Mouse (Mus musculus) C2C12 (cell line): ENCODE measurements around the gene Egflam. TPM values are rescaled to one million over a fixed set of nuclear protein-coding genes. Genes with fewer than 3 reads are reported as not detected.

Source experiments
- H3K27me3 ChIP-seq: one replicate; pipeline ENCODE4 v1.6.1; 2011; ENCODE audit not compliant: control insufficient read depth, insufficient read depth, insufficient read length
- H3K36me3 ChIP-seq: one replicate; pipeline ENCODE4 v1.6.1; 2011; ENCODE audit not compliant: control insufficient read depth, insufficient read depth
- H3K4me3 ChIP-seq: one replicate; pipeline ENCODE4 v1.5.1; 2011; ENCODE audit warnings: mild to moderate bottlenecking, control low read depth; ENCODE audit not compliant: poor library complexity, insufficient read depth, severe bottlenecking
- H3K79me2 ChIP-seq: one replicate; pipeline ENCODE4 v1.6.1; 2011; ENCODE audit not compliant: control insufficient read depth, insufficient read depth
- H3K79me3 ChIP-seq: one replicate; pipeline ENCODE4 v1.6.1; 2011; ENCODE audit warnings: low read depth, control low read depth
- H3ac ChIP-seq: one replicate; pipeline ENCODE3; 2011; ENCODE audit warnings: low read depth; ENCODE audit not compliant: control insufficient read depth, insufficient read length
- CEBPB ChIP-seq: IDR thresholded peaks from one replicate; pipeline ENCODE4 v1.6.1; 2011; ENCODE audit warnings: low read depth, mild to moderate bottlenecking, control low read depth, moderate library complexity
- CTCF ChIP-seq: IDR thresholded peaks from one replicate; pipeline ENCODE4 v1.5.1; 2011; ENCODE audit not compliant: control insufficient read depth, insufficient read depth, insufficient read length
- FOSL1 ChIP-seq: IDR thresholded peaks from one replicate; pipeline ENCODE4 v1.8.0; 2011; ENCODE audit warnings: mild to moderate bottlenecking, low read length; ENCODE audit not compliant: poor library complexity, insufficient read depth, severe bottlenecking
- MAX ChIP-seq: IDR thresholded peaks from one replicate; pipeline ENCODE4 v1.6.1; 2011; ENCODE audit warnings: mild to moderate bottlenecking, control low read depth
- MYOD1 ChIP-seq: IDR thresholded peaks from one replicate; pipeline ENCODE4 v1.6.1; 2011; ENCODE audit warnings: low read depth; ENCODE audit not compliant: control insufficient read depth, insufficient read length
- MYOG ChIP-seq: IDR thresholded peaks from one replicate; pipeline ENCODE4 v1.6.1; 2011; ENCODE audit not compliant: control insufficient read depth, insufficient read length; ENCODE audit errors: extremely low read depth
- USF1 ChIP-seq: IDR thresholded peaks from one replicate; pipeline ENCODE4 v1.6.1; 2011; ENCODE audit warnings: low read depth, mild to moderate bottlenecking, control low read depth, moderate library complexity
- polyA plus RNA-seq: library from polyadenylated mRNA; unstranded; fragments of >200 nt; fragmentation: generic; extraction: Trizol; gene quantifications from one replicate; pipeline ENCODE4 v1.2.1, GENCODE M21; 2012; ENCODE audit warnings: missing spikeins

Egflam gene
- polyA plus RNA-seq, 1 experiment: 0.11 TPM

GRCm38 (mm10) chr15:7172875-7173274 is 225.3 kb downstream of the Egflam start:
- TF ChIP-seq USF1 (no peak), MAX (no peak), FOSL1 (no peak)
- H3K27me3 ChIP-seq: no peaks in the 10 kb centered on the region
- H3K4me3 ChIP-seq: no peak overlapping the region
- H3K79me3 ChIP-seq: no peaks in the 10 kb centered on the region
- no peak overlapping the region for H3ac ChIP-seq
- H3K79me2 ChIP-seq: no peaks in the 10 kb centered on the region
- peaks cover 5% of the 10 kb centered on the region for H3K36me3 ChIP-seq

DNA sequence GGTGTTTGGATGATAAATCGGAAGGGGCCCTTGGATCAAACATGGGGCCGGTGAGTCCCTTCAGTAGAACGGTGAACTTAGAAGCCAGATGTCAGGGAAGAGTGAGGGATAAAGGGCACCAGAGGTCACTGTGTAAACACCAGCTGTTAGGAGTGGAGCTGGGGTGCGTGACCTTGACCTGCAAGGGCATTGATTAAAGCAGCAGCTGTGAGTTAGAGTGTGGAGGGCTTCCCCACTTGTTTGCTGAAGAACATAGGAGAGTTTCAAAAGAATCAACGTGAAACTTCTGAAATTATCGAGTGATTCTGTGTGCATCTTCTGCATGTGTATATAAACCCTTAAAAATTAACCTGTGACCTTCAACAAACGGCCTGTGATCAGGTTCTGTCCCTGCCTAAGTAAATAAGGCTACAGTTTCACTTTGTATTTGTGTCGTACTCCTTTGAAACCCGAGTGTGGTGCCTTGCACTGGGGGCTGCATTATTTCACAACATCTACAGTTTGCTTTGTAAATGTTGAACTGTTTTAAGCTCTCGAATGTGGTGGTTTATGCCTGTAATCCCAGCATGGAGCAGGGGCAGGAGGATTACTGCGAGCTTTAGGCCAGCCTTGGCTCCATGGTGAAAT is 230.2 kb downstream of the Egflam start:
- Histone ChIP-seq H3K27me3 (no peaks in the 10 kb centered on the region), H3K79me3 (no peaks in the 10 kb centered on the region), H3K79me2 (no peaks in the 10 kb centered on the region), H3K4me3 (no peak overlapping the region), H3ac (no peak overlapping the region), H3K36me3 (peaks cover 10% of the 10 kb centered on the region)
- TF ChIP-seq MAX (no peak), FOSL1 (no peak), CTCF (no peak), MYOG (no peak), MYOD1 (no peak), USF1 (no peak), CEBPB (no peak)

DNA sequence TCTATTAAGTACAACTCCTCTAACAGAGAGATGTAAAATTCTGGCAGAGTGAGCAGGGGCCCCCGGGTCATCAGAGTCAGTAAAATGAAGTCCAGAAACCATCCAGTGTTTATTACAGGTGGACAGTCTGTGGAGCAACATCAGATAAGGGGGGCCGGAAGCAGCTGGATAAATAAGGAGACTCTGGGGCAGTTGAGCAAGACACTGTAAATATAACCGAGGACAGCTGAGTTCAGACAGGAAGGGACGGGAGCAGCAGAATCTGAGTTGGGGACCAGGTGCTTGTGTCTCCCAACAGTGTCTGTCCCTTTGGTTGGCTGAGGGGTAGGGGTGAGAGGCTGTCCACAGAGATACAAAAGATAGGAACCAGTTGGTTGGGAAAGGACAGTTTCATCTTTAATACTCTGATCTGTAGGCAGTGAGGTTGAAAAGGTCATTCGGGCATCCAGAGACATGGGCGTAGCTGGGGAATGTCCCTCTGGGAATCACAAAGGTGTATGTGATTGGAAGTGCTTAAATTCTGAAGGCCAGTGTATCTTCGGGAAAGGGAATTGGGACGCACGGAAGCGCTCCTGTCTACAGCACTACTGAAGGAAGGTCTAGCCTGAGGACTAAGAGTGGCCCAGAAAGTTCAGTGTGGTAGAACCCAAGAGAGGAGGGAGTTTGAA is 230.8 kb downstream of the Egflam start:
- H3K36me3 ChIP-seq: peaks cover 10% of the 10 kb centered on the region
- H3ac ChIP-seq: no peak overlapping the region
- no peaks in the 10 kb centered on the region for H3K27me3 ChIP-seq
- H3K79me2 ChIP-seq: no peaks in the 10 kb centered on the region
- no peak overlapping the region for H3K4me3 ChIP-seq
- no peak for TF ChIP-seq MYOG
- no peak for TF ChIP-seq MYOD1
- TF ChIP-seq CEBPB: no peak
- TF ChIP-seq CTCF: no peak
- TF ChIP-seq MAX: no peak
- no peak for TF ChIP-seq USF1
- TF ChIP-seq FOSL1: no peak
- no peaks in the 10 kb centered on the region for H3K79me3 ChIP-seq

DNA sequence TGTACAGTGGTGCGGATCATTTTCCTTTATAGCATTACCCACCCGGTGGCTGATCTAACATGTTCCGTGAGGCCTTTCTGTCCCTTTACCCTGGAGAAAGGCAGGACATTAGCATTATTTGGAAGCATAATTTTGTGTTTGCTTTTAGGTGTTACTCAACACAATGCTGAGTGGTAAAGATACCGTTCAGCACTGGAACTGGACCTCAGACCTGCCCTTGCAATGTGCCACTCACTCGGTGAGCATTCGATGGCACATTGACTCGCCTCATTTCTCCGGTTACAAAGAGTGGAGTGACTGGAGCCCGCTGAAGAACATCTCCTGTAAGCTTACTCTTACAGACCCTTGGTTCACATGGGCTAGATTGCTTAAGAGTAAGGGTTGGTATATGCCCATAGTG is 231.5 kb downstream of the Egflam start:
- no peaks in the 10 kb centered on the region for H3K27me3 ChIP-seq
- H3K4me3 ChIP-seq: no peak overlapping the region
- no peaks in the 10 kb centered on the region for H3K79me3 ChIP-seq
- H3ac ChIP-seq: no peak overlapping the region
- no peak for TF ChIP-seq FOSL1
- TF ChIP-seq CTCF: no peak
- TF ChIP-seq MAX: no peak
- TF ChIP-seq MYOD1: no peak
- TF ChIP-seq MYOG: no peak
- no peak for TF ChIP-seq USF1
- TF ChIP-seq CEBPB: no peak
- peaks cover 10% of the 10 kb centered on the region for H3K36me3 ChIP-seq
- no peaks in the 10 kb centered on the region for H3K79me2 ChIP-seq

DNA sequence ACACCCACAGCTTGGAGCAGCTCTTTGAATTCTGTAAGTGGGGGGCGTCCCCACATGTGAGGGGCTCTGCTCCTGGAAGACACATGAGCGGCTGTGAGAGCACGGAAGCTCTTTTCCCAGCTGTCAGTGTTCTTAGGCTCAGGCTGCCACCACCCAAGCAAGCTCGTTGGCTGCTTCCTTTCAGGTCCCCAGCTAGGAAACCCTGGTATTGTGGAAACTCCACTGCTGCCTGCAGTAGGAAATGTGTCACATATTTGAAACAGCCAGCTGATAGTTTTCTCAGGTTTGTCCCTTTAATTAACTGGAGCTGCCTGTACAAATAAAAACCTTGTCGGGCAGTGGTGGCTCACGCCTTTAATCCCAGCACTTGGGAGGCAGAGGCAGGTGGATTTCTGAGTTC is 234.3 kb downstream of the Egflam start:
- Histone ChIP-seq H3K27me3 (no peaks in the 10 kb centered on the region), H3K79me3 (no peaks in the 10 kb centered on the region), H3K79me2 (no peaks in the 10 kb centered on the region), H3K36me3 (peaks cover 9% of the 10 kb centered on the region), H3K4me3 (no peak overlapping the region), H3ac (no peak overlapping the region)
- TF ChIP-seq CEBPB (no peak), MAX (no peak), USF1 (no peak), MYOD1 (no peak), CTCF (no peak), MYOG (no peak), FOSL1 (no peak)

DNA sequence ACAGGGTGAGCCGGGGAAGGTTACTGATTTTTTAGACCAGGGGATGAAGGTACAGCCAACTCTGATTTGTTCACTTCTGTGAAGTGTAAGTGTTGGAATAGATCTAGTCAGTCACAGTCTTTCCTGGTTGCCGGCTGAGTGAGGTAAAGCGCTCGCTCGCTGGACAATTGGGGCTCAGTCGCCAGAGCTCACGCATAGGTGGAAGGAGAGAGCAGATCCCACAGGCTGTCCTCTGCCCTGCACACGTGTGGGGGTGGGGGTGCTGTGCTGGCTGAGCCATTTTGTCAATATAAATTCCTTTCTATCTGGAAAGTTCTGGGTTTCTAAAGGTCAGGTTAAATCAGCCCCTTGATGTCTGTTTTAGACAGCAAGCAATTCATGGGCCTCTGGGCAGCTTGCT is 237.9 kb downstream of the Egflam start:
- Histone ChIP-seq H3K79me3 (no peaks in the 10 kb centered on the region), H3ac (no peak overlapping the region), H3K36me3 (peaks cover 12% of the 10 kb centered on the region), H3K4me3 (no peak overlapping the region), H3K79me2 (no peaks in the 10 kb centered on the region), H3K27me3 (no peaks in the 10 kb centered on the region)
- TF ChIP-seq USF1 (no peak), CTCF (no peak), MYOD1 (no peak), MYOG (no peak), CEBPB (no peak), MAX (no peak), FOSL1 (no peak)
